Mouse (Mus musculus): ENCODE measurements at regions not wholly inside any gene's neighbourhood (a gene's known extent, or its start where the extent isn't known, plus 50 kb on each side); places are given as distances from the start of the nearest gene placed in this dataset.

DNA sequence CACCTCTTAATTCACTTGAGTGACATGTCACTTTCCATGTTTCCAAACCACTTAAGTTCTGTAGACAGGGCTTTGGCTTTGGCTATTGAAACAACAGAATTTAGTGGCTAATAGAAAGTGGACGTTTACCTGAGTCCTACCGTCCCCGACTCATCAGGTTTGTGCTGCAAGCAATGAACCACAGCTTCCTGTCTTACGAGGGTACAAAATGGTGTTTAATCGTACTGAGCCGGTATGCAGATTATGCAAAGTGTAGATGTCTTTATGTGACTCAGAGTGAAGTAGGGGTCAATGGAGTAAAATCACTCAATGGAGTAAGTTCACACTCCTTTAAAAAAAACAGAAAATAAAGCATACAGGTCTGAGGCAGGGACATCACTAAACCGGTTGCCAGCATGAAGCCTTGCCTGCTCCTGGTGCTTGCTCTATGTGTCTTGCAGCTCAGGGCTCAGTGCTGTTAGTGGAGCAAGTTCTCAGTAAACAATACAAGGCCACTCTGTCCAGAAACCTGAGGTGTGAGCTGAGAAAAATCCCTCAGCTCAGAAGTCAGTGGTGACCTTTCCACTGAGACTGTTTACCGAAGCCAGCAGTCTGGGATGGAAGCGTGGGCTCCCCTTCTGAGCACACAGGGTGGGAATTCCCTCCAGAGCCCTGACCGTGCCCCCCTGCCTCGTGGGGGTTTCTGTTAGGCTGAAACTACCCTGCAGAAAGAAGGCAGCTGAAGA is 226.1 kb upstream of the Jun start:
- peak; percentile 61 for DNase-seq (ENCODE audit: low read depth, low spot score)
- Histone ChIP-seq H3K36me3 (ENCODE audit: control insufficient read depth, insufficient read depth, low read length, poor library complexity, severe bottlenecking) (no peaks in the 10 kb centered on the region), H3K27me3 (ENCODE audit: control insufficient read depth, insufficient read depth, low read length, poor library complexity, severe bottlenecking) (no peaks in the 10 kb centered on the region)

DNA sequence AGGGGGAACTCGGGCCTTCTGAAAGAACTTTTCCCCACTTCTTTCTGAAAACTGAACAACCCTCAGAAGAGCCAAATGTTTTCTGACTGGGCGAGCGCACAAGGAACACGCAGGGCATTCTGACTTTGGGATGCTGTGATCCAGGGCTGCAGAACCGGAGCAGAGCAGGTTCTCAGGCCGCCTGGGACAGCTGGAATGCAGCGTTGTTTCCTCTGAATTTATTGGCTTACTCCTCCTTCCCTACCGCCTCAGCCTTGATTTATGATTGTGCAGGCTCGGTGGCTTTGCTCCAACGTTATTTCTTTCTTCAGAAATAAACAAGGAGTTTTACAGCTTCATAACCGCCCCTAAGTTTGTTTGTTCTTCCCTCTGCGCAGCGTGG is 226.7 kb upstream of the Jun start:
- H3K36me3 ChIP-seq (ENCODE audit: control insufficient read depth, insufficient read depth, low read length, poor library complexity, severe bottlenecking) = no peaks in the 10 kb centered on the region
- no peak for DNase-seq (ENCODE audit: low read depth, low spot score)

DNA sequence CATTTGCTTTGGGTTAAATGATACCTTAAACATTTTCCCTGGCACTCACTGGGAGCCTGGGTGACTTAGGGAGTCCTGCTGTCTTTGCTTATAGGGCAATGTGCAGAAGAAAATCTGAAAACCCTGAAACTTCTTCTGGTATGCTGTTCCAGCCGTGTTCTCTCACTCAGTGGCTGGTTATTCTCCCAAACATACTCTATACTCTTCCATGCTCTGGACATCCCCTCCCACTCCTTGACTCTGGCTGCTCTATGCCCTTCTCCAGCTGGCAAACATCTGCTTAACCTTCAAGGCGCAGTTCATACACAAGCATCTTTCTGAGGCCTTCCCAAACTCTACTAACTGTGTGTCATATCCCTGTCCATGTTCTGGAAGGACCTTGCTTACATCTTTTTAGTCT is 227.2 kb upstream of the Jun start:
- DNase-seq (ENCODE audit: low read depth, low spot score) = no peak
- Histone ChIP-seq H3K27me3 (ENCODE audit: control insufficient read depth, insufficient read depth, low read length, poor library complexity, severe bottlenecking) (no peaks in the 10 kb centered on the region), H3K36me3 (ENCODE audit: control insufficient read depth, insufficient read depth, low read length, poor library complexity, severe bottlenecking) (no peaks in the 10 kb centered on the region)

More for the DNA sequence above, 226.7 kb upstream of the Jun start:
- H3K27me3 ChIP-seq (ENCODE audit: control insufficient read depth, insufficient read depth, low read length, poor library complexity, severe bottlenecking) = no peaks in the 10 kb centered on the region

- no peak for DNase-seq (ENCODE audit: low read depth, low spot score)
- Histone ChIP-seq H3K27me3 (ENCODE audit: control insufficient read depth, insufficient read depth, low read length, poor library complexity, severe bottlenecking) (no peaks in the 10 kb centered on the region), H3K36me3 (ENCODE audit: control insufficient read depth, insufficient read depth, low read length, poor library complexity, severe bottlenecking) (no peaks in the 10 kb centered on the region)
These were observed 230.1 kb upstream of the Jun start for GRCm38 (mm10) chr4:95282083-95282482.

DNA sequence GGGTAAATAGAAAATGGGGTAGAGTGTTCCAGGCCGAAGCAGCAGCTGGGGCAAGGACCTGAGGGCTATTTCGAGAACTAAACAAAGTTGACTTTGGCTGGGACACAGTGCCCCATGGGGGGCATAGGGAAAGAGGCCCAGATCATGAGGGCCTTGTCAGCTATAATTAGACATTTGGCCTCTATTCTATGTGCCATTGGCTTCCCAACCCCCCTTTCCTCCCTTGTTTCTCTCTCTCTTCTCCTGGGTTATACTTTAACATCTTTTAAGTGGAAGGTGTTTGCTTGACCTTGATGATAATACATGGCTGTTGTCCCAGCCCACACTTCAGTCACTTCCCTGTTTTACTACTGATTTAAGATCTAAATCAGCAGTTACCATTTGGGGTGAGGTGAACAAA is 231.8 kb upstream of the Jun start:
- Histone ChIP-seq H3K27me3 (ENCODE audit: control insufficient read depth, insufficient read depth, low read length, poor library complexity, severe bottlenecking) (no peaks in the 10 kb centered on the region), H3K36me3 (ENCODE audit: control insufficient read depth, insufficient read depth, low read length, poor library complexity, severe bottlenecking) (no peaks in the 10 kb centered on the region)
- no peak for DNase-seq (ENCODE audit: low read depth, low spot score)

- DNase-seq (ENCODE audit: low read depth, low spot score) = no peak
- H3K36me3 ChIP-seq (ENCODE audit: control insufficient read depth, insufficient read depth, low read length, poor library complexity, severe bottlenecking) = no peaks in the 10 kb centered on the region
- H3K27me3 ChIP-seq (ENCODE audit: control insufficient read depth, insufficient read depth, low read length, poor library complexity, severe bottlenecking) = no peaks in the 10 kb centered on the region
These were observed 232.2 kb upstream of the Jun start for GRCm38 (mm10) chr4:95284192-95284591.

- no peaks in the 10 kb centered on the region for H3K36me3 ChIP-seq (ENCODE audit: control insufficient read depth, insufficient read depth, low read length, poor library complexity, severe bottlenecking)
- DNase-seq (ENCODE audit: low read depth, low spot score) = no peak
- H3K27me3 ChIP-seq (ENCODE audit: control insufficient read depth, insufficient read depth, low read length, poor library complexity, severe bottlenecking) = no peaks in the 10 kb centered on the region
These were observed 232.7 kb upstream of the Jun start for GRCm38 (mm10) chr4:95284696-95285095.

GRCm38 (mm10) chr4:95290321-95290720 is 238.3 kb upstream of the Jun start:
- no peaks in the 10 kb centered on the region for H3K36me3 ChIP-seq (ENCODE audit: control insufficient read depth, insufficient read depth, low read length, poor library complexity, severe bottlenecking)
- DNase-seq (ENCODE audit: low read depth, low spot score) = no peak
- no peaks in the 10 kb centered on the region for H3K27me3 ChIP-seq (ENCODE audit: control insufficient read depth, insufficient read depth, low read length, poor library complexity, severe bottlenecking)

- Histone ChIP-seq H3K27me3 (ENCODE audit: control insufficient read depth, insufficient read depth, low read length, poor library complexity, severe bottlenecking) (no peaks in the 10 kb centered on the region), H3K36me3 (ENCODE audit: control insufficient read depth, insufficient read depth, low read length, poor library complexity, severe bottlenecking) (no peaks in the 10 kb centered on the region)
- DNase-seq (ENCODE audit: low read depth, low spot score) = peak; percentile 45
These were observed 242.1 kb upstream of the Jun start for GRCm38 (mm10) chr4:95294110-95294509.

GRCm38 (mm10) chr4:95301907-95302306 is 249.9 kb upstream of the Jun start:
- no peaks in the 10 kb centered on the region for H3K27me3 ChIP-seq (ENCODE audit: control insufficient read depth, insufficient read depth, low read length, poor library complexity, severe bottlenecking)
- DNase-seq (ENCODE audit: low read depth, low spot score) = peak; percentile 25

GRCm38 (mm10) chr4:95303337-95303736 is 251.3 kb upstream of the Jun start:
- DNase-seq (ENCODE audit: low read depth, low spot score) = peak; percentile 74
- no peaks in the 10 kb centered on the region for H3K27me3 ChIP-seq (ENCODE audit: control insufficient read depth, insufficient read depth, low read length, poor library complexity, severe bottlenecking)
- no peaks in the 10 kb centered on the region for H3K36me3 ChIP-seq (ENCODE audit: control insufficient read depth, insufficient read depth, low read length, poor library complexity, severe bottlenecking)

More at GRCm38 (mm10) chr4:95301907-95302306, 249.9 kb upstream of the Jun start:
- H3K36me3 ChIP-seq (ENCODE audit: control insufficient read depth, insufficient read depth, low read length, poor library complexity, severe bottlenecking) = no peaks in the 10 kb centered on the region

- no peak for DNase-seq (ENCODE audit: low read depth, low spot score)
- Histone ChIP-seq H3K36me3 (ENCODE audit: control insufficient read depth, insufficient read depth, low read length, poor library complexity, severe bottlenecking) (no peaks in the 10 kb centered on the region), H3K27me3 (ENCODE audit: control insufficient read depth, insufficient read depth, low read length, poor library complexity, severe bottlenecking) (no peaks in the 10 kb centered on the region)
These were observed 252.0 kb upstream of the Jun start for GRCm38 (mm10) chr4:95304006-95304405.

GRCm38 (mm10) chr4:95307134-95307533 is 250.2 kb upstream of the Fggy start:
- Histone ChIP-seq H3K27me3 (ENCODE audit: control insufficient read depth, insufficient read depth, low read length, poor library complexity, severe bottlenecking) (no peaks in the 10 kb centered on the region), H3K36me3 (ENCODE audit: control insufficient read depth, insufficient read depth, low read length, poor library complexity, severe bottlenecking) (no peaks in the 10 kb centered on the region)
- no peak for DNase-seq (ENCODE audit: low read depth, low spot score)

DNA sequence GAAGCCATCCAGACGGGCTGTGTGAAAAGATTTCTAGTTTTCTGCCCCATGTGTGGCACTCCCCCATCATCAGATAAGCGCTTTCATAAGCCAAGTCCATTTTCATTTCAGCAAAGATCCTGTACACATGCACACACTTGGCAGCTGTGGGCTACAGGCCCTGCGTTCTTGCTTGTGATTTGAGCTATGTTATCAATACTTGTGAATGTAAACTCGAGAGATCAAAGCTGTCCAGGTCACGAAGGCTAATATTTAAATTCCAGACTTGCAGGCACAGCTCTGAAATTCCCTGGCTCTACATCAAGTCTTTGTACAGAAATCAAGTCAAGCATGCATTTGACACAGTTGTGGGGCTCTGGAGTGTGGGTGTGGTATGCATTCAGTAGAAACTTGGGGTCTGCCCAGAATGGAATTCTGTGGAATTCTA is 248.8 kb upstream of the Fggy start:
- no peak for DNase-seq (ENCODE audit: low read depth, low spot score)
- no peaks in the 10 kb centered on the region for H3K27me3 ChIP-seq (ENCODE audit: control insufficient read depth, insufficient read depth, low read length, poor library complexity, severe bottlenecking)
- H3K36me3 ChIP-seq (ENCODE audit: control insufficient read depth, insufficient read depth, low read length, poor library complexity, severe bottlenecking) = no peaks in the 10 kb centered on the region

- H3K27me3 ChIP-seq (ENCODE audit: control insufficient read depth, insufficient read depth, low read length, poor library complexity, severe bottlenecking) = no peaks in the 10 kb centered on the region
- H3K36me3 ChIP-seq (ENCODE audit: control insufficient read depth, insufficient read depth, low read length, poor library complexity, severe bottlenecking) = no peaks in the 10 kb centered on the region
- DNase-seq (ENCODE audit: low read depth, low spot score) = no peak
These were observed 246.9 kb upstream of the Fggy start for GRCm38 (mm10) chr4:95310410-95310809.

GRCm38 (mm10) chr4:95317821-95318290 is 239.5 kb upstream of the Fggy start:
- H3K36me3 ChIP-seq (ENCODE audit: control insufficient read depth, insufficient read depth, low read length, poor library complexity, severe bottlenecking) = no peaks in the 10 kb centered on the region
- no peak for DNase-seq (ENCODE audit: low read depth, low spot score)
- H3K27me3 ChIP-seq (ENCODE audit: control insufficient read depth, insufficient read depth, low read length, poor library complexity, severe bottlenecking) = no peaks in the 10 kb centered on the region
